16 mouse cellular contexts compared by ENCODE assay signal in genomic region chr15:103247782-103248400, GRCm38 (mm10). TPM values are rescaled to one million over a fixed set of nuclear protein-coding genes. Genes with fewer than 3 reads are reported as not detected.
DNase-seq lines count a peak whose midpoint lies in the region; ATAC-seq and TF ChIP-seq lines count a peak whose summit lies in the region.
"Had no signal": no experiment of that assay in that cellular context is flagged by ENCODE, and none has a peak within 500 bp of the region (broad histone marks: within the 10 kb centered on the region; RNA-seq: fewer than 3 reads in every experiment).

No protein-coding gene starts in this region.

- TF ChIP-seq POLR2A in CH12.LX (IDR thresholded peaks at IDR 0.05; ENCODE audit: low read depth, low read length) (peak; percentile 57; the same call in 1 of the 2 replicates), MEL (IDR thresholded peaks at IDR 0.05; ENCODE audit: control insufficient read depth in 1 of 2, insufficient read depth in 1 of 2, low read depth in 1 of 2, low read length in 2 of 2, poor library complexity in 1 of 2) (peak in 1 of 2 experiments; percentile 57; a peak in 3 of 4 replicates)

- H3K4me3 ChIP-seq in kidney, embryonic 15.5 days (replicated peaks), result no peak overlapping the region
- H3K4me3 ChIP-seq in CH12.LX (replicated peaks in 1 of 3; ENCODE audit: low read depth in 2 of 3, low read length in 2 of 3, poor library complexity in 1 of 3), result no peak overlapping the region
- no peak overlapping the region for H3K4me3 ChIP-seq in MEL (ENCODE audit: control insufficient read depth in 1 of 2, insufficient read depth in 1 of 2, low read depth in 2 of 2, low read length in 2 of 2)
- H3K4me3 ChIP-seq in liver, embryonic 16.5 days (ENCODE audit: low read depth, low read length), result peak overlapping the region; percentile 33
- H3K4me3 ChIP-seq in gastrocnemius, adult 2 months, result no peak overlapping the region
- H3K4me3 ChIP-seq: embryonic facial prominence, embryonic 13.5 days had no signal

- H3K27me3 ChIP-seq in kidney, embryonic 15.5 days, result no peaks in the 10 kb centered on the region
- H3K27me3 ChIP-seq in CH12.LX (replicated peaks), result no peaks in the 10 kb centered on the region
- no peaks in the 10 kb centered on the region for H3K27me3 ChIP-seq in MEL (ENCODE audit: control insufficient read depth in 1 of 2, insufficient read depth in 2 of 2, low read length in 2 of 2)
- H3K27me3 ChIP-seq in liver, embryonic 16.5 days (ENCODE audit: control insufficient read depth, insufficient read depth, low read depth, low read length), result no peaks in the 10 kb centered on the region
- H3K27me3 ChIP-seq: embryonic facial prominence, embryonic 13.5 days had no signal

- in situ Hi-C loops in CH12.LX (cut with MboI; ENCODE audit: low pct_ligation_motif_present, low pct_unique_long_range_greater_than_20kb, low sequenced_read_pairs), result no loop called here

- no peaks in the 10 kb centered on the region for H3K9me3 ChIP-seq in kidney, embryonic 15.5 days (replicated peaks)
- H3K9me3 ChIP-seq in CH12.LX (replicated peaks; ENCODE audit: low read length), result no peaks in the 10 kb centered on the region
- no peaks in the 10 kb centered on the region for H3K9me3 ChIP-seq in MEL (replicated peaks; ENCODE audit: insufficient read depth, low read length)
- no peaks in the 10 kb centered on the region for H3K9me3 ChIP-seq in liver, embryonic 16.5 days (replicated peaks; ENCODE audit: control insufficient read depth, low read length)
- H3K9me3 ChIP-seq: embryonic facial prominence, embryonic 13.5 days had no signal

- H3K36me3 ChIP-seq in kidney, embryonic 15.5 days, result peaks cover 61% of the 10 kb centered on the region
- peaks cover 43 to 80% of the 10 kb centered on the region in 2 experiments for H3K36me3 ChIP-seq in CH12.LX (replicated peaks in 1 of 2; ENCODE audit: control insufficient read depth in 1 of 2, insufficient read depth in 1 of 2, low read length in 1 of 2)
- H3K36me3 ChIP-seq in MEL (ENCODE audit: control insufficient read depth in 1 of 2, insufficient read depth in 2 of 2, low read length in 2 of 2), result peaks cover 0 to 30% of the 10 kb centered on the region in 2 experiments
- peaks cover 82% of the 10 kb centered on the region for H3K36me3 ChIP-seq in liver, embryonic 16.5 days (ENCODE audit: control insufficient read depth, insufficient read depth)

- no peak overlapping the region for H3K4me2 ChIP-seq in kidney, embryonic 15.5 days
- no peak overlapping the region for H3K4me2 ChIP-seq in CH12.LX (ENCODE audit: insufficient read depth, low read depth, poor library complexity, severe bottlenecking)
- H3K4me2 ChIP-seq in liver, embryonic 16.5 days (ENCODE audit: low read depth, low read length), result peak overlapping the region; percentile 34
- H3K4me2 ChIP-seq: embryonic facial prominence, embryonic 13.5 days; heart, embryonic 11.5 days had no signal

- H3K4me1 ChIP-seq in kidney, embryonic 15.5 days, result peaks cover 21% of the 10 kb centered on the region
- H3K4me1 ChIP-seq in CH12.LX (ENCODE audit: control insufficient read depth in 1 of 2, insufficient read depth in 2 of 2) (peaks cover 0 to 22% of the 10 kb centered on the region in 2 experiments; a peak in 2 of 4 replicates), MEL (ENCODE audit: control insufficient read depth in 1 of 2, insufficient read depth in 2 of 2, low read length in 2 of 2) (peaks cover 0 to 7% of the 10 kb centered on the region in 2 experiments; a peak in 3 of 4 replicates)
- H3K4me1 ChIP-seq in liver, embryonic 16.5 days (ENCODE audit: control insufficient read depth, low read depth, low read length), result peaks cover 58% of the 10 kb centered on the region

- DNase-seq in kidney, postnatal 4 days, result no peak
- DNase-seq in CH12.LX (ENCODE audit: extremely low read depth) (peak; percentile 60), MEL (ENCODE audit: low read depth, low spot score) (peak; percentile 63)
- DNase-seq in gastrocnemius, postnatal 4 days (ENCODE audit: low spot score in 2 of 2), result no peak
- DNase-seq in gastrocnemius, adult 2 months, result no peak
- DNase-seq: cerebellum, adult 11 months; lung, adult 18-20 months; right cerebral cortex, postnatal 4 days; thymus, adult 2 months had no signal

- no peak for TF ChIP-seq EP300 in CH12.LX (IDR thresholded peaks at IDR 0.05; ENCODE audit: low read length)
- TF ChIP-seq EP300 in MEL (IDR thresholded peaks at IDR 0.05; ENCODE audit: low read depth in 1 of 2, low read length in 2 of 2), result no peak

- TF ChIP-seq RAD21 in CH12.LX (IDR thresholded peaks at IDR 0.05; ENCODE audit: low read depth, low read length) (no peak), MEL (IDR thresholded peaks at IDR 0.05; ENCODE audit: low read depth, low read length) (no peak)

- intact Hi-C loops in gastrocnemius, adult 2 months (cut with DNase I), result no loop called here

- H3K79me2 ChIP-seq in CH12.LX (replicated peaks; ENCODE audit: control insufficient read depth, extremely low read depth, insufficient read depth, poor library complexity, severe bottlenecking), result peaks cover 21% of the 10 kb centered on the region
- H3K79me2 ChIP-seq in MEL (ENCODE audit: control insufficient read depth, insufficient read depth, low read length, poor library complexity), result peaks cover 39% of the 10 kb centered on the region

- ATAC-seq in kidney, embryonic 15.5 days (replicated peaks; ENCODE audit: low FRiP score), result no peak
- ATAC-seq in liver, embryonic 16.5 days (ENCODE audit: low read depth), result no peak

- H3K27ac ChIP-seq in kidney, embryonic 15.5 days, result peak overlapping the region; percentile 27; the same call in 1 of the 2 replicates
- no peak overlapping the region for H3K27ac ChIP-seq in CH12.LX (ENCODE audit: insufficient read depth, low read depth)
- H3K27ac ChIP-seq in MEL (ENCODE audit: control insufficient read depth, low read depth, low read length), result no peak overlapping the region
- H3K27ac ChIP-seq in liver, embryonic 16.5 days (ENCODE audit: low read length), result peak overlapping the region; percentile 61
- H3K27ac ChIP-seq in gastrocnemius, adult 2 months, result no peak overlapping the region
- H3K27ac ChIP-seq: macrophage had no signal

- dilution Hi-C loops in CH12.LX (cut with MboI; ENCODE audit: extremely low pct_ligation_motif_present, extremely low pct_unique_long_range_greater_than_20kb, low sequenced_read_pairs), result no loop called here

- no peak overlapping the region for H3K9ac ChIP-seq in kidney, embryonic 15.5 days
- H3K9ac ChIP-seq in CH12.LX (ENCODE audit: insufficient read depth, low read depth) (no peak overlapping the region), MEL (ENCODE audit: control insufficient read depth, low read depth, low read length, poor library complexity, severe bottlenecking) (no peak overlapping the region)
- H3K9ac ChIP-seq in liver, embryonic 16.5 days (ENCODE audit: low read depth, low read length), result no peak overlapping the region
- H3K9ac ChIP-seq: embryonic facial prominence, embryonic 13.5 days had no signal

- TF ChIP-seq CTCF in CH12.LX (conservative IDR thresholded peaks at IDR 0.05 in 1 of 2, IDR thresholded peaks at IDR 0.05 in 1 of 2; ENCODE audit: low read depth in 2 of 2, low read length in 2 of 2) (no peak), MEL (IDR thresholded peaks at IDR 0.05 in 2 of 3, conservative IDR thresholded peaks at IDR 0.05 in 1 of 3; ENCODE audit: control insufficient read depth in 1 of 3, insufficient read depth in 1 of 3, low read depth in 2 of 3, low read length in 3 of 3, poor library complexity in 1 of 3, severe bottlenecking in 1 of 3) (no peak)
- TF ChIP-seq CTCF in gastrocnemius, adult 2 months (IDR thresholded peaks at IDR 0.05), result no peak

RNA-seq across cellular contexts. Expression of gene Hnrnpa1, which starts 7.7 kb away (rescaled TPM):
- polyA plus RNA-seq in kidney, embryonic 15.5 days (2015; fragmentation: Nextera tagmentation; extraction: Ambion mirVana), result 1,025 and 1,038 TPM in 2 replicates
- 635 and 691 TPM in 2 replicates for total RNA-seq in CH12.LX (2012; rRNA removed)
- 757 and 802 TPM in 2 replicates for total RNA-seq in CH12.LX (2014; rRNA removed)
- 1,746 and 1,799 TPM in 2 replicates for polyA plus RNA-seq in CH12.LX (2012; ENCODE audit: insufficient read length, low read depth)
- total RNA-seq in MEL (2012; rRNA removed), result 322 and 402 TPM in 2 replicates
- 100 to 1,000 TPM in 1 of 2 experiments, not detected in 1; 900 TPM for polyA plus RNA-seq in MEL (2012; ENCODE audit: insufficient read depth in 1 of 2, insufficient read length in 2 of 2, low read depth in 1 of 2, low replicate concordance in 2 of 2, missing spikeins in 1 of 2)
- polyA plus RNA-seq in liver, embryonic 16.5 days (2015; fragmentation: Nextera tagmentation; extraction: Ambion mirVana), result 174 and 193 TPM in 2 replicates
- 100 to 1,000 TPM; 295 to 303 TPM for total RNA-seq in gastrocnemius, postnatal 4 days (2021)
- 10 to 100 TPM; 93.9 to 98.7 TPM for total RNA-seq in gastrocnemius, adult 2 months (2021)

RNA-seq across cellular contexts. Expression of gene Cbx5, which starts 8.3 kb away (rescaled TPM):
- 124 and 125 TPM in 2 replicates for polyA plus RNA-seq in kidney, embryonic 15.5 days (2015; fragmentation: Nextera tagmentation; extraction: Ambion mirVana)
- 94.9 and 99.6 TPM in 2 replicates for total RNA-seq in CH12.LX (2012; rRNA removed)
- total RNA-seq in CH12.LX (2014; rRNA removed), result 152 and 171 TPM in 2 replicates
- 128 and 151 TPM in 2 replicates for polyA plus RNA-seq in CH12.LX (2012; ENCODE audit: insufficient read length, low read depth)
- 39.8 and 40.5 TPM in 2 replicates for total RNA-seq in MEL (2012; rRNA removed)
- polyA plus RNA-seq in MEL (2012; ENCODE audit: insufficient read depth in 1 of 2, insufficient read length in 2 of 2, low read depth in 1 of 2, low replicate concordance in 2 of 2, missing spikeins in 1 of 2), result 10 to 100 TPM; 42.4 to 67.1 TPM
- 40.6 and 45.9 TPM in 2 replicates for polyA plus RNA-seq in liver, embryonic 16.5 days (2015; fragmentation: Nextera tagmentation; extraction: Ambion mirVana)
- 100 to 1,000 TPM in 1 of 2 experiments, 10 to 100 TPM in 1; 97.9 to 100 TPM for total RNA-seq in gastrocnemius, postnatal 4 days (2021)
- 10 to 100 TPM; 24.4 to 36.6 TPM for total RNA-seq in gastrocnemius, adult 2 months (2021)

RNA-seq across cellular contexts. Expression of gene Nfe2, which starts 10.3 kb away (rescaled TPM):
- polyA plus RNA-seq in kidney, embryonic 15.5 days (2015; fragmentation: Nextera tagmentation; extraction: Ambion mirVana), result 5.1 and 6.2 TPM in 2 replicates
- 0.13 TPM in 1 of 2 replicates, not detected in the other for total RNA-seq in CH12.LX (2012; rRNA removed)
- total RNA-seq in CH12.LX (2014; rRNA removed), result not detected in 2 replicates
- 0.14 and 0.33 TPM in 2 replicates for polyA plus RNA-seq in CH12.LX (2012; ENCODE audit: insufficient read length, low read depth)
- 63.9 and 74.6 TPM in 2 replicates for total RNA-seq in MEL (2012; rRNA removed)
- polyA plus RNA-seq in MEL (2012; ENCODE audit: insufficient read depth in 1 of 2, insufficient read length in 2 of 2, low read depth in 1 of 2, low replicate concordance in 2 of 2, missing spikeins in 1 of 2), result 100 to 1,000 TPM in 1 of 2 experiments, not detected in 1; 103 TPM
- polyA plus RNA-seq in liver, embryonic 16.5 days (2015; fragmentation: Nextera tagmentation; extraction: Ambion mirVana), result 202 and 220 TPM in 2 replicates
- 1 to 10 TPM in 1 of 2 experiments, under 1 TPM in 1; 0.61 to 1.5 TPM for total RNA-seq in gastrocnemius, postnatal 4 days (2021)
- not detected for total RNA-seq in gastrocnemius, adult 2 months (2021)
- total RNA-seq: gastrocnemius, postnatal 25 days; left cerebral cortex, postnatal 10 days had no signal

RNA-seq across cellular contexts. Expression of gene Copz1, which starts 24.6 kb away (rescaled TPM):
- 298 and 300 TPM in 2 replicates for polyA plus RNA-seq in kidney, embryonic 15.5 days (2015; fragmentation: Nextera tagmentation; extraction: Ambion mirVana)
- total RNA-seq in CH12.LX (2012; rRNA removed) (80.0 and 97.9 TPM in 2 replicates), CH12.LX (2014; rRNA removed) (135 and 148 TPM in 2 replicates), MEL (2012; rRNA removed) (46.7 and 48.0 TPM in 2 replicates)
- polyA plus RNA-seq in CH12.LX (2012; ENCODE audit: insufficient read length, low read depth) (263 and 271 TPM in 2 replicates), MEL (2012; ENCODE audit: insufficient read depth in 1 of 2, insufficient read length in 2 of 2, low read depth in 1 of 2, low replicate concordance in 2 of 2, missing spikeins in 1 of 2) (100 to 1,000 TPM; 117 to 822 TPM)
- 194 TPM in 2 replicates for polyA plus RNA-seq in liver, embryonic 16.5 days (2015; fragmentation: Nextera tagmentation; extraction: Ambion mirVana)
- total RNA-seq in gastrocnemius, postnatal 4 days (2021), result 10 to 100 TPM; 72.8 to 78.4 TPM
- 10 to 100 TPM; 38.5 to 41.4 TPM for total RNA-seq in gastrocnemius, adult 2 months (2021)

Comparison
In these comparisons a context has a peak if more than half of its experiments do, and no peak if none do; other contexts are left out.
1. H3K27ac ChIP-seq: peak in kidney, embryonic 15.5 days (single experiment) and liver, embryonic 16.5 days (single experiment); none in CH12.LX (single experiment), MEL (single experiment) and gastrocnemius, adult 2 months (single experiment).
2. DNase-seq: peak in CH12.LX (single experiment) and MEL (single experiment); none in kidney, postnatal 4 days (0 of 2), gastrocnemius, postnatal 4 days (0 of 2) and gastrocnemius, adult 2 months (single experiment).
3. RNA of gene Nfe2, which starts 10.3 kb away (total RNA-seq): 63.9 to 74.6 TPM in MEL; 0.61 to 1.5 TPM in gastrocnemius, postnatal 4 days, not detected in gastrocnemius, adult 2 months and 0.13 TPM in CH12.LX; every median in the first group is over 10 times any median in the second.